Mouse (Mus musculus) lung, postnatal 25 days (tissue): ENCODE measurements around the gene Snn.
"Not testable (repeated sequence)": the region's sequence is repeated elsewhere in the genome, so short reads cannot be mapped to it uniquely, and the experiment has no call there.

ENCODE experiments used
- DNase-seq: peaks from one replicate; pipeline ENCODE4 v3.0.0; 2022; ENCODE audit warnings: low spot score

Snn gene

DNA sequence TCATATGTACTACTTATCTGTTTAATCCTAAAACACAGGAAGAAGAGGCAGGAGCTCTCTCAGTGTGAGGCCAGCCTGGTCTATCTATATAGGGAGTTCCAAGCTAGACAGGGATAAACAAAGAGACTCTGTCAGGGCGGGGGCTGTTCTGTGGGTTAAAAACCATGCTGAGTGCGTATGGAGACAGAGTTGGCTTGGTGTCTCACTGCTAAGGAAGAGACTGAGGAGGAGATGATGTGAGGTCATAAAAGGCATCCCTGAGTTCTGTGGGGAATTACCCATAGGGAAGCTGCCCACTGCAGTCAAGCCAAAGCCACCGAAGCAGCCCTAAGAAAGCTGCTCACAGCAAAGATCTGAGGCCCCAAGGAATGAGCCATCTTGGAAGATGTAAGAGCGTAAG, at the start of gene Snn:
Gene Snn, plus strand, starts transcription at position 301 of the 400 bp plus-strand sequence.
- no peak for DNase-seq

DNA sequence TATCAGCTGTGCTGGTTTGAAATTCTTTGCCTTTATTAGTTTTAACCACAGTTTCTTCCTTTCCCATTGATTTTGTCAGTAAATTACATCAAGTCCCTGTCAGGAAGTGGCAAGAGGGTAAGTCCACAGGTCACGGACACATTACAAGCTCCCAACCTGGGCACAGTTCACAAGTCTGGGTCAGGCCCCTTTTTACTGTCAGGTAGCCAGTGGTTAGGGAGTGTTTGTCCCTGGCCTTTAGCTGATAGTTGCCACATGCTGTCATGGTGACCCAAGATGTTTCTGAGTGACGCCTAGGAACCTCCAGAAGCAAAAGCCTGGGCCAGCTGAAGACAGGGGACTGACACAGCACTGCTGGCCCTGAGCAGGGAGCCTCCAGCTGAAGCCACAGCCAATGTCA, 49.5 kb upstream of the Snn start:
- no peak for DNase-seq

- DNase-seq: no peak
Observed at GRCm38 (mm10) chr16:11011939-11012338, 48.8 kb upstream of the Snn start.

DNA sequence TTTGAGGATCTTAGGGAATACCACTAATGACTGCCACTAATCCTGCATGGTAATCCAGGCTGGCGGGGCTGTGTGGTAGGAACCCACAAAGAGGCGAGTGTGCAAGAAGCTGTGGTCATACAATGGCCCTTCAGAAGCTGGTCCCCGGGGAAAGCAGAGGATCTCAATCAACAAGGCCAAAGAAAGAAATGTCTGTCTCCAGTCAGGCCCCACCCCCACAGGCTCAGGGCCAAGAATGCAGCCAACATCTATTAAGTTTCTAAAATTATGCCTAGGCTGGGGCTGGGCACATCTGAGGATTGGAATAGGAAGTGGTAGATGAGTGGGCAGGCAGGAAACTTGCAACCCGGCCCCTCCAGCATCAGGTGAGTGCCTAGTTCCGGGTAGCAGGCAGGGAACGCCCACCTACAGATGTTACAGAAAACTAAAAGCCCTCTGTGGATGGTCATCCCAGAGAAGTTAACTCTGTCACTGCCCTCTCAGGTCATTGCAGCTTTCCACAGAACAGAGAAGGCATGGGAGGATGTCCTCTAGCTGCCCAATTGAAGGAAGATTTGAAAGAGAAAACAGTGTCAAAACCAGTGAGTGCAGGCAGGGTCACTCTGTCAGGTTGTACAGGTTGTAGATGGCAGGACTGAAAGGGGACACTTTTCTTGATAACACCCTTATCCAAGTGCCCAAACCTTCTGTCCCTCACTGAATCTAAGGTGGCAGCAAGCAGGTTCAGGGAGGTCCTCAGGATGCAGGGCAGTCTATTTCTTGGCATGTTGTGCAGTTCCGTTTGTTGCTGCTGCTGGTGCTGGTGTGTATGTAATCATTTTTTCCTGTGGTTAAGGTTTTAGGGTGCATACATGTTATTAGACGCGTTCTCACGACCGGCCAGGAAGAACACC, 47.9 kb upstream of the Snn start:
- peak; percentile 65 for DNase-seq

GRCm38 (mm10) chr16:11013464-11014147, 47.1 kb upstream of the Snn start:
- not testable (repeated sequence) for DNase-seq

DNA sequence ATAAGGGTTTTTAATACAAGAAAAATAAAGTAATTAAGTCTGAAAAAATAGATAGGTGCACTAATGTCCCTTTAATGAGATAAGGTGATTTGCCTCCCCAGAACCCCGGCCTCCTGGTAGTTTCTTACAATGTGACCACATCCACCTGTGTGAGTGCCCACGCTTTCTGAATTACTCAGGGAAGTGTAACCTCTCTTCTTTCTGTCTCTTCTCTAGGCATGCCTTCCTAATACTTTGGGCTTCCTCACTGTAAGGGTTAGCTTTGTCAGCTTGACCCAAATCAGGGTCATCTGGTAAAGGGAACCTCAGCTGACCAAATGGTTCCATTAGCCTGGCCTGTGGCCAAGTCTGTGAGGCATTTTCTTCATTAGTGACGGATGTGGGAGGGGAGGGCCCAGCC, 46.3 kb upstream of the Snn start:
- no peak for DNase-seq

DNA sequence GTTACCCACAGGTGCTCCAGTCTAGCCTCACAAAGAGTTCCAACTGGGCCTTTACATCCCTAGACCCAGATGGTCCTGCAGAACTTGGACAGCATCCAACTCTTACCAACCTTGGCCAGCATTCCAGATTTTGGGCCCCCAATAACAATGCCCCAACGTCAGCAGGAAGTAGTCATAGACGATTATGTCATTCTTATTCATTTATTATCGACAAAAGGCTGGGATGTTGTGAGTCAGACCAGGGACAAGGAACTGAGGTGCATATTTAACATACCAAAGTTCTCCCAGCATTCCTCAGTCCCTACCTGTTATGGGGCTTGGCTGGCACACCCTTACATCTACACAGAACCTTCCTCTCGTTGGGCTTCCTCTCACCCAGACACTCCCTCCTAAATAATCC, 44.4 kb upstream of the Snn start:
- no peak for DNase-seq

- no peak for DNase-seq
Observed at GRCm38 (mm10) chr16:11017807-11018595, 42.7 kb upstream of the Snn start.

- DNase-seq: no peak
Observed at GRCm38 (mm10) chr16:11021403-11022112, 39.2 kb upstream of the Snn start.

DNA sequence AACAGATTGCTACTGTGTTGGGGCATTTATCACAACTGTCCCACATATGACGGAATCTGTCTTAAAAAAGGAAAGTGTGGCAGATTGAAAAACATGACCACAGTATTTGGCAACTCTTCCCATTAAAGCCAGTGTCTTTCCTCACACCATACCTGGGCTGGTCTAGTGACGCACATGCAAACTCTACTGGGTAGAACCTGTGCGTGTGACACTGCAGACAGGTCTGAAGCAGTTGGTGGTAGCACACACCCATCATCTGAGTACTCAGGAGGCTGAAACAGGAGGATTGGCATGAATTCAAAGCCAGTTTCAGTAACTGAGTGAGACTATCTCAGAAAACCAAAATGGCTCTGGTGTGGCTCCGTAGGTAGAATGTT, 38.6 kb upstream of the Snn start:
- DNase-seq: no peak

GRCm38 (mm10) chr16:11023618-11024017, 37.1 kb upstream of the Snn start:
- DNase-seq: no peak

- peak; percentile 43 for DNase-seq
Observed at GRCm38 (mm10) chr16:11024841-11025240, 35.9 kb upstream of the Snn start.

DNA sequence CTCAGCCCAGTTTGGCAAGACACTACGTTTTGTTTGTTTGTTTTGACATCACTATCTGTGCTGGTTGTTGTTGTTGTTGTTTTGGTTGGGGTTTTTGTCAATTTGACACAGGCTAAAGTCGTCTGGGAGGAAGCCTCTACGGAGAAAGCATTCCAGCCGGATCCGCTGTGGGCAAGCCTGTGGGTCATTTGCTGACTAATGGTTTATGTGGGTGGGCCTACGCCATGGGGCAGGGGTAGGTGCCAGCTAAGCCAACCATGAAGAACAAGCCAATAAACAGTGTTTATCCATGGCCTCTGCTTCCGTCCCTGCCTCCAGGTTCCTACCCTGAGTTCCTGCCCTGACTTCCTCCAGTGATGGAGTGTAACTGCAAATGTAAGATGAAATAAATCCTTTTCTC, 32.5 kb upstream of the Snn start:
- no peak for DNase-seq

- no peak for DNase-seq
Observed at GRCm38 (mm10) chr16:11030844-11031243, 29.9 kb upstream of the Snn start.

GRCm38 (mm10) chr16:11031320-11031719, 29.4 kb upstream of the Snn start:
- no peak for DNase-seq

- DNase-seq: peak; percentile 86
Observed at GRCm38 (mm10) chr16:11034193-11034803, 26.4 kb upstream of the Snn start.

DNA sequence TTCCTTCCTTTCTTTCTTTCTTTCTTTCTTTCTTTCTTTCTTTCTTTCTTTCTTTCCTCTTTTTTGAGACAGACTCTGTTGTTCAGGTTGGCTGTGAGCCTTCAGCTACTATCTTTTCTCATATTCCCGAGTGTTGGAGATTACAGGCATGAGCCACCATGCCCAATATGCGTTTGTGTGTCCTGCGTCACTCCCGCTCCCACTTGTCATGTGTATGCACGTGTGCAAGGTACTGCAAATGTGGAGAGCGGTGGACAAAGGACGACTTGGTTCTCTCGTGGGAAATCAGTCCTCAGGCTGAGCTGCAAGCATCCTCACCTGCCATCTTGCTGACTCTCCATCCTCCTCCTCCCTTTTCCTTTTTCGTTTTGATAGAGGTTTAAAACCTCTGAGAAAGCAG, 25.5 kb upstream of the Snn start:
- no peak for DNase-seq

- peak; percentile 74 for DNase-seq
Observed at GRCm38 (mm10) chr16:11035790-11036431, 24.8 kb upstream of the Snn start.

DNA sequence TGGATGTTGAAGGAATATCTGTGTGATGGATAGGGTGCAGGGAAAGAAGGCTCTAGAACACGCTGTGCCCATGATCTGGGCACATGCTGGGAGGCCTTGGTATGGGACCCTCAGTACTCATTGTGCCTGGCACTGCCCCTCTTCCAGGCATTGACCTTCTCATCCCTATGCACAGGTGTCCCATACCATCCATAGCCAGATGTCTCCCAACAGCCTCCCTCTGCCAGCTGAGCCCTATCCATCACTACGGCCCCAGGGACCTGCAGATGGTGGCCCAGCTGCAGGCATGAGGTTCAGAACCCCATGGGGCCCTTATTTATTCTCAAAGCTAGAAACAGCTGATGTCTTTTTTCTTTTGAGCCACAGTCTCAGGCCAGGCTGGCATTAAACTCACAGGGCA, 20.1 kb upstream of the Snn start:
- DNase-seq: no peak

- no peak for DNase-seq
Observed at GRCm38 (mm10) chr16:11043239-11043638, 17.5 kb upstream of the Snn start.

GRCm38 (mm10) chr16:11046437-11046836, 14.3 kb upstream of the Snn start:
- peak; percentile 28 for DNase-seq
